Mouse (Mus musculus) CH12.LX (cell line): ENCODE data around the gene Fbxl14. TPM values are rescaled to one million over a fixed set of nuclear protein-coding genes. Genes with fewer than 3 reads are reported as not detected.
A peak's percentile ranks its signal among the peaks of the same experiment; 100 is the strongest.

Experiments used
- DNase-seq: peaks from one replicate; pipeline ENCODE4 v3.0.0-alpha.2; 2013; ENCODE audit errors: extremely low read depth
- H3K27ac ChIP-seq: 2 replicates; pipeline ENCODE4 v1.5.1; 2012; ENCODE audit warnings: low read depth, mild to moderate bottlenecking, control low read depth, moderate library complexity; ENCODE audit not compliant: insufficient read depth
- H3K27me3 ChIP-seq: replicated peaks from 2 replicates; pipeline ENCODE3; 2012; ENCODE audit warnings: inconsistent platforms
- H3K36me3 ChIP-seq, 2 experiments: replicated peaks in 1 of 2; 2 replicates each; pipeline versions ENCODE3 to v1.6.1; 2012; ENCODE audit warnings: inconsistent platforms in 1 of 2, low read length in 1 of 2, mild to moderate bottlenecking in 1 of 2, mixed read lengths in 1 of 2, moderate library complexity in 1 of 2; ENCODE audit not compliant: control insufficient read depth in 1 of 2, insufficient read depth in 1 of 2
- H3K4me1 ChIP-seq, 2 experiments: 2 replicates each; pipeline ENCODE4 v1.6.1; 2012; ENCODE audit warnings: inconsistent platforms in 1 of 2, moderate library complexity in 1 of 2; ENCODE audit not compliant: insufficient read depth in 2 of 2, control insufficient read depth in 1 of 2
- H3K4me2 ChIP-seq: 2 replicates; pipeline ENCODE4 v1.6.1; 2012; ENCODE audit warnings: low read depth, mild to moderate bottlenecking, control low read depth; ENCODE audit not compliant: poor library complexity, insufficient read depth, severe bottlenecking
- H3K4me3 ChIP-seq, 3 experiments: fragments of 150-350 bp in 1 of 3; sonication (generic) in 1 of 3; replicated peaks in 1 of 3; 2 replicates each; pipeline versions ENCODE3 to v1.5.1; 2011 to 2012; ENCODE audit warnings: low read depth in 2 of 3, low read length in 2 of 3, mild to moderate bottlenecking in 2 of 3, moderate library complexity in 2 of 3, control low read depth in 1 of 3, improper control_type of control experiment in 1 of 3, inconsistent platforms in 1 of 3, mixed read lengths in 1 of 3; ENCODE audit not compliant: poor library complexity in 1 of 3
- H3K79me2 ChIP-seq: replicated peaks from 2 replicates; pipeline ENCODE4 v1.6.1; 2012; ENCODE audit warnings: mild to moderate bottlenecking, moderate library complexity; ENCODE audit not compliant: control insufficient read depth, poor library complexity, insufficient read depth, severe bottlenecking; ENCODE audit errors: extremely low read depth
- H3K9ac ChIP-seq: 2 replicates; pipeline ENCODE4 v1.6.1; 2012; ENCODE audit warnings: low read depth, mild to moderate bottlenecking, control low read depth, moderate library complexity; ENCODE audit not compliant: insufficient read depth
- H3K9me3 ChIP-seq: replicated peaks from 2 replicates; pipeline ENCODE3; 2012; ENCODE audit warnings: low read length, inconsistent platforms, mixed read lengths
- BHLHE40 ChIP-seq: IDR thresholded peaks from 2 replicates; pipeline ENCODE4 v1.6.1; 2011; ENCODE audit warnings: mild to moderate bottlenecking, low read depth, low read length, improper control_type of control experiment
- CHD1 ChIP-seq: IDR thresholded peaks from 2 replicates; pipeline ENCODE4 v1.6.1; 2012; ENCODE audit warnings: low read depth, low read length, improper control_type of control experiment, inconsistent platforms
- CHD2 ChIP-seq: IDR thresholded peaks from 2 replicates; pipeline ENCODE4 v1.6.1; 2011; ENCODE audit warnings: low read length, improper control_type of control experiment
- CTCF ChIP-seq, 2 experiments: IDR thresholded peaks in 1 of 2; conservative IDR thresholded peaks in 1 of 2; 2 replicates each; pipeline ENCODE4 v1.5.1; 2011 to 2012; ENCODE audit warnings: low read depth in 2 of 2, low read length in 2 of 2, improper control_type of control experiment in 1 of 2, inconsistent platforms in 1 of 2, mild to moderate bottlenecking in 1 of 2, moderate library complexity in 1 of 2
- E2F4 ChIP-seq: IDR thresholded peaks from 2 replicates; pipeline ENCODE4 v1.6.1; 2011; ENCODE audit warnings: low read depth, low read length, improper control_type of control experiment; ENCODE audit not compliant: insufficient replicate concordance
- ELF1 ChIP-seq: IDR thresholded peaks from 2 replicates; pipeline ENCODE4 v1.6.1; 2014; ENCODE audit warnings: low read depth, mild to moderate bottlenecking, inconsistent platforms, low read length, improper control_type of control experiment
- EP300 ChIP-seq: IDR thresholded peaks from 2 replicates; pipeline ENCODE4 v1.6.1; 2011; ENCODE audit warnings: low read length, improper control_type of control experiment
- ETS1 ChIP-seq: conservative IDR thresholded peaks from 2 replicates; pipeline ENCODE4 v1.6.1; 2012; ENCODE audit warnings: low read depth, mild to moderate bottlenecking, inconsistent platforms, low read length, improper control_type of control experiment, moderate library complexity
- GABPA ChIP-seq: IDR thresholded peaks from 2 replicates; pipeline ENCODE4 v1.6.1; 2012; ENCODE audit warnings: low read depth, low read length, improper control_type of control experiment, inconsistent platforms; ENCODE audit not compliant: insufficient replicate concordance
- HCFC1 ChIP-seq: IDR thresholded peaks from 2 replicates; pipeline ENCODE4 v1.6.1; 2012; ENCODE audit warnings: low read depth, mild to moderate bottlenecking, inconsistent platforms, low read length, improper control_type of control experiment
- IRF4 ChIP-seq: IDR thresholded peaks from 2 replicates; pipeline ENCODE4 v1.6.1; 2014; ENCODE audit warnings: low read depth, mild to moderate bottlenecking, inconsistent platforms, low read length, improper control_type of control experiment
- JUN ChIP-seq: IDR thresholded peaks from 2 replicates; pipeline ENCODE4 v1.6.1; 2011; ENCODE audit warnings: low read depth, mild to moderate bottlenecking, low read length, improper control_type of control experiment, moderate library complexity; ENCODE audit not compliant: insufficient read depth
- JUND ChIP-seq: conservative IDR thresholded peaks from 2 replicates; pipeline ENCODE4 v1.6.1; 2011; ENCODE audit warnings: low read depth, low read length, improper control_type of control experiment
- KAT2A ChIP-seq: IDR thresholded peaks from 2 replicates; pipeline ENCODE4 v1.6.1; 2012; ENCODE audit warnings: low read length, improper control_type of control experiment, inconsistent platforms; ENCODE audit not compliant: insufficient replicate concordance
- MAFK ChIP-seq: IDR thresholded peaks from 2 replicates; pipeline ENCODE4 v1.6.1; 2011; ENCODE audit warnings: low read length, improper control_type of control experiment; ENCODE audit not compliant: insufficient replicate concordance
- MAX ChIP-seq: IDR thresholded peaks from 2 replicates; pipeline ENCODE4 v1.6.1; 2011; ENCODE audit warnings: low read length, improper control_type of control experiment
- MAZ ChIP-seq: IDR thresholded peaks from 2 replicates; pipeline ENCODE4 v1.6.1; 2012; ENCODE audit warnings: low read depth, mild to moderate bottlenecking, inconsistent platforms, low read length, improper control_type of control experiment, moderate library complexity
- MEF2A ChIP-seq: IDR thresholded peaks from 2 replicates; pipeline ENCODE4 v1.6.1; 2014; ENCODE audit warnings: low read depth, mild to moderate bottlenecking, inconsistent platforms, low read length, improper control_type of control experiment, borderline replicate concordance
- MXI1 ChIP-seq: IDR thresholded peaks from 2 replicates; pipeline ENCODE4 v1.6.1; 2011; ENCODE audit warnings: mild to moderate bottlenecking, low read depth, low read length, improper control_type of control experiment
- MYC ChIP-seq: IDR thresholded peaks from 2 replicates; pipeline ENCODE4 v1.6.1; 2011; ENCODE audit warnings: low read depth, mild to moderate bottlenecking, improper control_type of control experiment, low read length
- NELFE ChIP-seq: IDR thresholded peaks from 2 replicates; pipeline ENCODE4 v1.6.1; 2011; ENCODE audit warnings: low read depth, low read length, improper control_type of control experiment
- NRF1 ChIP-seq: IDR thresholded peaks from 2 replicates; pipeline ENCODE4 v1.6.1; 2014; ENCODE audit warnings: low read depth, mild to moderate bottlenecking, inconsistent platforms, low read length, improper control_type of control experiment, moderate library complexity
- PAX5 ChIP-seq: IDR thresholded peaks from 2 replicates; pipeline ENCODE4 v1.6.1; 2012; ENCODE audit warnings: low read length, inconsistent platforms, mixed read lengths
- POLR2AphosphoS2 ChIP-seq: IDR thresholded peaks from 2 replicates; pipeline ENCODE4 v1.6.1; 2011; ENCODE audit warnings: low read depth, low read length, improper control_type of control experiment
- RAD21 ChIP-seq: IDR thresholded peaks from 2 replicates; pipeline ENCODE4 v1.6.1; 2011; ENCODE audit warnings: low read depth, mild to moderate bottlenecking, low read length, improper control_type of control experiment, moderate library complexity
- RCOR1 ChIP-seq: conservative IDR thresholded peaks from 2 replicates; pipeline ENCODE4 v1.6.1; 2012; ENCODE audit warnings: low read depth, mild to moderate bottlenecking, inconsistent platforms, low read length, improper control_type of control experiment
- SIN3A ChIP-seq: IDR thresholded peaks from 2 replicates; pipeline ENCODE4 v1.6.1; 2012; ENCODE audit warnings: low read length, improper control_type of control experiment, inconsistent platforms
- SMC3 ChIP-seq: IDR thresholded peaks from 2 replicates; pipeline ENCODE4 v1.6.1; 2011; ENCODE audit warnings: low read depth, low read length, improper control_type of control experiment
- TBP ChIP-seq: conservative IDR thresholded peaks from 2 replicates; pipeline ENCODE4 v1.6.1; 2011; ENCODE audit warnings: low read depth, low read length, improper control_type of control experiment
- TCF12 ChIP-seq: IDR thresholded peaks from 2 replicates; pipeline ENCODE4 v1.6.1; 2014; ENCODE audit warnings: low read depth, mild to moderate bottlenecking, inconsistent platforms, low read length, improper control_type of control experiment
- UBTF ChIP-seq: IDR thresholded peaks from 2 replicates; pipeline ENCODE4 v1.6.1; 2012; ENCODE audit warnings: low read depth, mild to moderate bottlenecking, inconsistent platforms, low read length, improper control_type of control experiment, moderate library complexity
- USF1 ChIP-seq: IDR thresholded peaks from 2 replicates; pipeline ENCODE4 v1.6.1; 2014; ENCODE audit warnings: low read depth, mild to moderate bottlenecking, inconsistent platforms, low read length, improper control_type of control experiment
- USF2 ChIP-seq: conservative IDR thresholded peaks from 2 replicates; pipeline ENCODE4 v1.6.1; 2011; ENCODE audit warnings: low read depth, low read length, improper control_type of control experiment
- ZC3H11A ChIP-seq: IDR thresholded peaks from 2 replicates; pipeline ENCODE4 v1.6.1; 2012; ENCODE audit warnings: low read depth, mild to moderate bottlenecking, inconsistent platforms, low read length, improper control_type of control experiment
- ZKSCAN1 ChIP-seq: IDR thresholded peaks from 2 replicates; pipeline ENCODE4 v1.6.1; 2012; ENCODE audit warnings: low read depth, inconsistent platforms, low read length, improper control_type of control experiment, borderline replicate concordance
- ZMIZ1 ChIP-seq: IDR thresholded peaks from 2 replicates; pipeline ENCODE4 v1.6.1; 2012; ENCODE audit warnings: low read depth, mild to moderate bottlenecking, inconsistent platforms, low read length, improper control_type of control experiment
- ZNF384 ChIP-seq: IDR thresholded peaks from 2 replicates; pipeline ENCODE4 v1.6.1; 2012; ENCODE audit warnings: low read depth, low read length, improper control_type of control experiment, inconsistent platforms
- dilution Hi-C: fragments of 300-500 bp; cut with MboI; formaldehyde crosslinking; loops from 2 replicates; pipeline ENCODE4 v1.14.3; 2020; ENCODE audit warnings: low sequenced_read_pairs; ENCODE audit not compliant: extremely low pct_unique_long_range_greater_than_20kb, extremely low pct_ligation_motif_present
- in situ Hi-C: fragments of 300-500 bp; cut with MboI; formaldehyde crosslinking; loops from 3 replicates; pipeline ENCODE4 v1.14.3; 2019; ENCODE audit warnings: low sequenced_read_pairs, low pct_ligation_motif_present, low pct_unique_long_range_greater_than_20kb, mixed read lengths
- polyA plus RNA-seq: library from polyadenylated mRNA; unstranded; fragments of >175 nt; gene quantifications from 2 replicates; pipeline ENCODE4 v1.2.1, GENCODE M21; 2012; ENCODE audit warnings: low read depth; ENCODE audit not compliant: insufficient read length
- total RNA-seq, 2 experiments: library from RNA; depleted of rRNA; stranded (reverse); fragments of 300-350 nt in 1 of 2; fragments of >200 nt in 1 of 2; gene quantifications; 2 replicates each; pipeline ENCODE4 v1.2.3; 2012 to 2014

The Fbxl14 gene
- total and polyA plus RNA-seq, 3 experiments = 29.9 to 32.0 (median 30.3) TPM

GRCm38 (mm10) chr6:119443742-119444645 is 35.5 kb upstream of the Fbxl14 start:
- Histone ChIP-seq H3K9ac (no peak overlapping the region; the same call in 1 of the 2 replicates), H3K27ac (0 out of 2 replicates have a peak overlapping the region, but pooled peaks have one; percentile 35), H3K36me3 (peaks cover 0 to 12% of the 10 kb centered on the region in 2 experiments), H3K27me3 (no peaks in the 10 kb centered on the region), H3K4me1 (peaks cover 8 to 31% of the 10 kb centered on the region in 2 experiments), H3K4me3 (peak overlapping the region; percentile 29 to 51 (median 42)), H3K79me2 (no peaks in the 10 kb centered on the region), H3K9me3 (no peaks in the 10 kb centered on the region), H3K4me2 (peak overlapping the region; percentile 99)
- in situ Hi-C loops = loop anchor here (10.0 kb wide), 1 partner anchor 49 kb away; no protein-coding TSS in a partner anchor
- TF ChIP-seq NELFE (no peak), CHD1 (no peak), ZKSCAN1 (no peak), EP300 (0 out of 2 replicates have a peak, but pooled peaks have one; percentile 19), UBTF (no peak), USF1 (no peak; the same call in 1 of the 2 replicates), IRF4 (no peak), TCF12 (no peak), TBP (no peak), MAX (peak; percentile 72), BHLHE40 (peak; percentile 36), CTCF (conservative IDR thresholded peaks at IDR 0.05 in 1 of 2, IDR thresholded peaks at IDR 0.05 in 1 of 2; ENCODE audit: low read depth in 2 of 2, low read length in 2 of 2) (peak; percentile 83 to 95), ZMIZ1 (no peak), MAZ (0 out of 2 replicates have a peak, but pooled peaks have one; percentile 8), MAFK (no peak), CHD2 (no peak; the same call in 1 of the 2 replicates), NRF1 (no peak), E2F4 (no peak), ELF1 (peak; percentile 33), SIN3A (peak; percentile 82), PAX5 (no peak), POLR2AphosphoS2 (no peak), ZC3H11A (no peak), RCOR1 (no peak), GABPA (no peak), JUND (no peak), ZNF384 (no peak), RAD21 (peak; percentile 92), MYC (no peak; the same call in 1 of the 2 replicates), MXI1 (peak; percentile 94), MEF2A (no peak), JUN (no peak), KAT2A (no peak), ETS1 (peak; percentile 16; the same call in 1 of the 2 replicates), HCFC1 (no peak), USF2 (no peak), SMC3 (peak; percentile 80)
- DNase-seq = peak; percentile 95
- dilution Hi-C loops = no loop called here
